Comparison of ENCODE assay signal across 8 mouse cellular contexts in genomic region chr12:4593166-4593929, GRCm38 (mm10). TPM values are rescaled to one million over a fixed set of nuclear protein-coding genes. Genes with fewer than 3 reads are reported as not detected.
DNase-seq lines count a peak whose midpoint lies in the region; ATAC-seq and TF ChIP-seq lines count a peak whose summit lies in the region.

No protein-coding gene starts in this region.

- no peaks in the 10 kb centered on the region for H3K36me3 ChIP-seq in neural tube, embryonic 13.5 days
- no peaks in the 10 kb centered on the region for H3K36me3 ChIP-seq in testis, adult 2 months (ENCODE audit: control insufficient read depth, insufficient read depth, low read length)

- peak overlapping the region; percentile 83 for H3K4me2 ChIP-seq in neural tube, embryonic 13.5 days

- no peaks in the 10 kb centered on the region for H3K27me3 ChIP-seq in neural tube, embryonic 13.5 days
- H3K27me3 ChIP-seq in testis, adult 2 months (ENCODE audit: control insufficient read depth, insufficient read depth, low read length): no peaks in the 10 kb centered on the region

- peak overlapping the region; percentile 86 for H3K9ac ChIP-seq in neural tube, embryonic 13.5 days

- peak; percentile 62 for DNase-seq in 3T3-L1 (ENCODE audit: low read depth, low spot score)
- DNase-seq in adrenal gland, adult 8-10 months: peak; percentile 38
- peak; percentile 39 for DNase-seq in embryo, embryonic 9.5 days (ENCODE audit: extremely low spot score)
- peak; percentile 20 for DNase-seq in heart, adult 8-10 months (ENCODE audit: low spot score)
- peak; percentile 57 for DNase-seq in kidney, adult 9 months
- DNase-seq in lung, adult 18-20 months: peak; percentile 55 to 59

- ATAC-seq in neural tube, embryonic 13.5 days (ENCODE audit: low read depth): peak; percentile 81

- H3K4me1 ChIP-seq in neural tube, embryonic 13.5 days (replicated peaks): peaks cover 11% of the 10 kb centered on the region
- H3K4me1 ChIP-seq in testis, adult 2 months (ENCODE audit: control insufficient read depth, insufficient read depth, low read length): peaks cover 6% of the 10 kb centered on the region

- under 1% methylated on average over 62 of the region's 80 CpGs for WGBS in neural tube, embryonic 13.5 days

- TF ChIP-seq CTCF in testis, adult 2 months (IDR thresholded peaks at IDR 0.05; ENCODE audit: control insufficient read depth, insufficient read depth, insufficient replicate concordance, low read depth, low read length): no peak

- peak overlapping the region; percentile 90 for H3K4me3 ChIP-seq in neural tube, embryonic 13.5 days
- peak overlapping the region; percentile 99 for H3K4me3 ChIP-seq in testis, adult 2 months (ENCODE audit: control insufficient read depth, low read depth, low read length)

- TF ChIP-seq POLR2A in testis, adult 2 months (IDR thresholded peaks at IDR 0.05; ENCODE audit: control insufficient read depth, low read depth, low read length): no peak

- H3K27ac ChIP-seq in neural tube, embryonic 13.5 days (replicated peaks): peak overlapping the region; percentile 59
- H3K27ac ChIP-seq in testis, adult 2 months (ENCODE audit: control insufficient read depth, insufficient read depth, low read depth, low read length): peak overlapping the region; percentile 97

- no peaks in the 10 kb centered on the region for H3K9me3 ChIP-seq in neural tube, embryonic 13.5 days

RNA-seq across cellular contexts. Expression of gene Gm3625, which starts 0.6 kb away (rescaled TPM):
- not detected for total RNA-seq in adrenal gland, adult 8-10 months (2022)
- not detected for total RNA-seq in heart, adult 8-10 months (2022)
- polyA plus RNA-seq in neural tube, embryonic 13.5 days (2015; fragmentation: Nextera tagmentation; extraction: Ambion mirVana): not detected in 2 replicates
- not detected in 2 replicates for polyA plus RNA-seq in testis, adult 2 months (2012; rRNA removed)

RNA-seq across cellular contexts. Expression of gene Itsn2, which starts 0.9 kb away (rescaled TPM):
- 10 to 100 TPM; 55.7 to 74.2 (median 67.1) TPM for total RNA-seq in adrenal gland, adult 8-10 months (2022)
- 10 to 100 TPM; 37.7 to 43.4 (median 42.4) TPM for total RNA-seq in heart, adult 8-10 months (2022)
- polyA plus RNA-seq in neural tube, embryonic 13.5 days (2015; fragmentation: Nextera tagmentation; extraction: Ambion mirVana): 21.6 and 22.3 TPM in 2 replicates
- 83.6 and 90.0 TPM in 2 replicates for polyA plus RNA-seq in testis, adult 2 months (2012; rRNA removed)

Comparison
In these comparisons a context has a peak if more than half of its experiments do, and no peak if none do; other contexts are left out.
1. Peak in every context shown above with its lines: DNase-seq, ATAC-seq, H3K4me3 ChIP-seq and H3K27ac ChIP-seq.